Mouse (Mus musculus) kidney, postnatal 4 days (tissue): Measurements from ENCODE around the gene Gm48551.
A peak's percentile ranks its signal among the peaks of the same experiment; 100 is the strongest.

ENCODE experiments used
- DNase-seq, 2 experiments: peaks; one replicate each; pipeline ENCODE4 v3.0.0; 2021; ENCODE audit warnings: mixed read lengths in 2 of 2

The Gm48551 gene

DNA sequence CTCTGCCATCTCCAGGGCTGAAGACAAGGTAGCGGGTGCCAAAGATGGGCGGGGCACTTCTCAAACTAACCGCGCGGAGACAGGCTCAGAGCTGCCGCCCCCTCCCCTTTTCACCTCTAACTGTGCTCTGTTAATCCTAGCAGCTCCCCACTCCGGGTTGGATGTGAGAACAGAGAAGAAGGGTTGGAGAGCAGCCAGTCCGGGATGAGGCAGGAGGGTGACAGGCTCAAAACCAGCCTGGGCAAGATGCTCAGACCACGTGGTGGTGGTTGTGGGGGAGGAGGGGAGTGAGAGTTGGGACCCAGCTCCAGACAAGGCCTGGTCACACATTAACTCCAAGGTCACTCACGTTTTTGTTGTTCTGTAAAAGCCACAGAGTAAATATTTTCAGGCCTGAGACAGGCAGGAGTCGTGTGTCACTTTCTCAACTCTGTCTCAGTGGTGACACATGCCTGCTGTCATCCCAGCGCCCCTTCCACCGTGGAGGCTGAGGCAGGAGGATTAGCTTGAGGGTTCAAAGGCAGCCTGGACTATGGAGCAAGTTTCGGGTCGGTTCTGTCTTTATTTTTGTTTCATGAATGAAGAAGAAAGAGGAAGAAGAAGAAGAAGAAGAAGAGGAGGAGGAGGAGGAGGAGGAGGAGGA, 47.4 kb downstream of the Gm48551 start:
- DNase-seq, result peak; percentile 73 to 85

GRCm38 (mm10) chr10:81432169-81432867, 48.1 kb downstream of the Gm48551 start:
- peak in 1 of 2 experiments; percentile 7 for DNase-seq

- peak; percentile 91 to 95 for DNase-seq
These were observed 48.6 kb downstream of the Gm48551 start for GRCm38 (mm10) chr10:81432868-81433262.

DNA sequence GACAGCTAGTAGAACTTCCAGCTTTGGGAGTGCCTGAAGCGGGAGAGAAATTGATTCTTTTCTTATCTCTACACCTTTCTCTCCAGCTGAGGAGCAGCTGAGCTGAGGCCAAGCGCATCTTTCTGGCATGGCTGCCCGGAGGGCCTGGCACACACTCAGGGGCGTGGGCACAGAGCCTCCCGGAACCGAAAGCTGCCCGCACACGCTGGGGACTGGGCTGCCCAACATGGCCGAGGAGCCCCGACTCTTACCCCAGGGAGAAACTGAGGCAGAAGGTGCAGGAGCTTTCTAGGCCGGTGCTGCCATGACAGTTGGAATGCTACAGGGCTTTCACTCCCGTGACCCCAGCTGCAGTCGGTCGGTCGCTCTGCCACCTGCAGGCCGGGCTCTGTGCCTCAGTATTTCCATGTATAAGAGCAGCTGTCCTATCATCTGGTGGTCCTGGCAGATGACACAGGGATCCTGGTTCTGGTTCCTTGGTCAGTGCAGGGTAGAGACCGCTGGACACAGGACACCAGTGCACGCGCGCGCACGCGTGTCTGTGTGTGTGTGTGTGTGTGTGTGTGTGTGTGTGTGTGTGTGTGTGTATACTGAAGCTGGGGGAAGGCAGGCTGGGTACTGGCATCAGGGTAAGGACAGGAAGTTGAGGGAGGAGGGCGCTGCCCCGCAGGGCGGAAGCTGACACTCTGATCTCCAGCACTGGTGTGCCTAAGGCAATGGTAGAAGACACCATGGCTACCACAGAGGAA, 49.4 kb downstream of the Gm48551 start:
- DNase-seq, result peak; percentile 29 to 58

GRCm38 (mm10) chr10:81434361-81435263, 50.3 kb downstream of the Gm48551 start:
- peak; percentile 26 to 43 for DNase-seq

DNA sequence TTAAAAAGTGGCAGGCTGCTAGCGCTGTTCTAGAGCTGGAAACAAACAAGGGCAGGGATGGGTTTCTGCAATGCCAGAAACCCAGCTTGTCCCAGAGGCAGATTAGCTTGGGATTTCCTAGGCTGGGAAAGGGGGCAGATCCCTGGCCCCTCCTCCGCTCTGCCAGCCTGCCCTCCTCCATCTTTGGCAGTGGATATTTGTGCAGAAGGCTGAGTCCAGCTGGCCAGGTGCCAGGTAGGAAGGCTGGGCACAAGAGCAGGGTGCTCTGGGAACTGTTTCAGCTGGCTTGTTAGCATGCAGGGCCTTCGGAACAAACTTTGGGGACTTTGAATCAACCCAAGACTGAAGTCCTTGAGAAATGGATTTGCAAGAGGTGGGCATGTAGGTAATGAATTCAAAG, 51.2 kb downstream of the Gm48551 start:
- DNase-seq, result peak; percentile 76 to 84

DNA sequence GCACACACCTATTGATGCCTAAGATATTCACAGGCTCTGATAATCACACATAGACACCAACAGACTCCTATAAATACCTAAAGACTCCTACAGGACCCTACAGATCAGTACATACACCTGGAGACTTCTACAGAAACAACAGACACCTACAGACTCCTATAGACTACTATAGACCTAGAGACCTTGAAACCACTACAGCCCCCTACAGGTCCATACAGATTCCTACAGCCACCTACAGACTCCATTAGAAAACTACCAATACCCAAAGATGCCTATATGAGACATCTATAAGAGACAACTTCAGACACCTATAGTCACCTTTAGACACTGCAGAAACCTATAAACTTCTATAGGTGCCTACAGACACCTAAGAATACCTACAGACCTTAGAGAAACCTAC, 56.8 kb downstream of the Gm48551 start:
- no peak for DNase-seq
